Mouse (Mus musculus) liver, embryonic 14.5 days (tissue): Measurements from ENCODE around the gene Gon7. TPM values are rescaled to one million over a fixed set of nuclear protein-coding genes. Genes with fewer than 3 reads are reported as not detected.

Source experiments
- ATAC-seq: fragments of 200-750 bp; cut with Nextera tagmentation; 2 replicates; pipeline ENCODE4 v1.8.0; 2017; ENCODE audit warnings: moderate number of reproducible peaks, mild to moderate bottlenecking, moderate library complexity; ENCODE audit not compliant: insufficient read depth
- DNase-seq, 3 experiments: peaks; one replicate each; pipeline ENCODE4 v3.0.0-alpha.2; 2012 to 2013; ENCODE audit warnings: low read depth in 3 of 3, low spot score in 3 of 3
- H3K27ac ChIP-seq: fragments of 300-500 bp; sonication (generic); 2 replicates; pipeline ENCODE4 v1.5.1; 2014; ENCODE audit warnings: moderate library complexity, mild to moderate bottlenecking, control low read depth, inconsistent platforms
- H3K27me3 ChIP-seq: fragments of 300-500 bp; sonication (generic); 2 replicates; pipeline ENCODE4 v1.6.1; 2014; ENCODE audit warnings: mild to moderate bottlenecking, low read length, moderate library complexity; ENCODE audit not compliant: control insufficient read depth, insufficient read depth
- H3K36me3 ChIP-seq: fragments of 300-500 bp; sonication (generic); replicated peaks from 2 replicates; pipeline ENCODE4 v1.6.1; 2014; ENCODE audit warnings: low read depth; ENCODE audit not compliant: control insufficient read depth, insufficient read depth
- H3K4me1 ChIP-seq, 2 experiments: fragments of 200-500 bp in 1 of 2; fragments of 300-500 bp in 1 of 2; sonication (generic) in 1 of 2; replicated peaks; 2 replicates each; pipeline ENCODE4 v1.6.1; 2012 to 2014; ENCODE audit warnings: antibody characterized with exemption in 1 of 2, inconsistent platforms in 1 of 2, low read length in 1 of 2; ENCODE audit not compliant: control insufficient read depth in 2 of 2, insufficient read depth in 2 of 2
- H3K4me2 ChIP-seq: fragments of 300-500 bp; sonication (generic); 2 replicates; pipeline ENCODE4 v1.6.1; 2014; ENCODE audit warnings: low read depth, mild to moderate bottlenecking, control low read depth, moderate library complexity
- H3K4me3 ChIP-seq, 2 experiments: fragments of 200-500 bp in 1 of 2; fragments of 300-500 bp in 1 of 2; sonication (generic) in 1 of 2; 2 replicates each; pipeline ENCODE4 v1.5.1; 2012 to 2014; ENCODE audit warnings: low read depth in 2 of 2, low read length in 2 of 2, mild to moderate bottlenecking in 2 of 2, control low read depth in 1 of 2, inconsistent platforms in 1 of 2, moderate library complexity in 1 of 2; ENCODE audit not compliant: insufficient read depth in 1 of 2
- H3K9ac ChIP-seq: fragments of 300-500 bp; sonication (generic); replicated peaks from 2 replicates; pipeline ENCODE4 v1.6.1; 2014; ENCODE audit warnings: mild to moderate bottlenecking, control low read depth, moderate library complexity
- H3K9me3 ChIP-seq: fragments of 300-500 bp; sonication (generic); 2 replicates; pipeline ENCODE4 v1.6.1; 2016; ENCODE audit warnings: low read length, mixed read lengths; ENCODE audit not compliant: control insufficient read depth
- CTCF ChIP-seq: IDR thresholded peaks from 2 replicates; pipeline ENCODE4 v1.5.1; 2016; ENCODE audit warnings: antibody characterized with exemption, low read depth, control low read depth
- EP300 ChIP-seq: IDR thresholded peaks from 2 replicates; pipeline ENCODE4 v1.6.1; 2016; ENCODE audit warnings: antibody characterized with exemption, low read depth
- WGBS: fragments of 180-500 bp; shearing (Covaris S2); extraction: QIAGEN DNeasy Blood & Tissue Kit; methylation state at CpG from one replicate; pipeline ENCODE4 v1.1.7; 2014; ENCODE audit not compliant: insufficient replicate concordance; 5-methylcytosine and 5-hydroxymethylcytosine counted together
- polyA plus RNA-seq, 2 experiments: library from polyadenylated mRNA; depleted of rRNA in 1 of 2; stranded (reverse) in 1 of 2; unstranded in 1 of 2; fragments of >200 nt; fragmentation: Nextera tagmentation in 1 of 2; extraction: Ambion mirVana in 1 of 2; gene quantifications; 2 replicates each; pipeline versions ENCODE4 v1.2.1 to v1.2.3; 2012 to 2014

The Gon7 gene
- polyA plus RNA-seq, 2 experiments: 6.9 to 9.3 TPM

DNA sequence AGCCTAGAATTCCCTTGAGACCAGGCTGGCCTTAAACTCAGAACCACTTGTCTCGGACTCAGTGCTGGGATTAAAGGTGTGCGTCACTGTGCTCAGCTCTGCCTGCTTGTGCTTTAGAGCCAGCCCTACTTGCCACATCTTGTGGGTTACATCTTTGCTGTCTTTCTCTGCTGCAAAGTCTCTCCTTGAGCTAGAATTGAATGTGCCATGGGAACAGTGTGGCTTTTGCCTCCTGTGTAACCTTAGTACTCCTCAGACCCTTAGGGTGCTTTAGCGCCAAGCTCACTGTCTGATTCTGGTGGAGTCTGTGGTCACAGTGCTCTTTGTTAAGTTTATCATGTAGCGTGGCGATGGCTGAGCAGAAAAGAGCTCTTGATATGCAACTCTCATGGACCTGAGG, 15.1 kb upstream of the Gon7 start:
- Histone ChIP-seq H3K27ac (no peak overlapping the region), H3K9ac (no peak overlapping the region), H3K4me1 (no peaks in the 10 kb centered on the region), H3K4me3 (no peak overlapping the region), H3K27me3 (no peaks in the 10 kb centered on the region), H3K4me2 (no peak overlapping the region), H3K9me3 (no peaks in the 10 kb centered on the region), H3K36me3 (peaks cover 73% of the 10 kb centered on the region)
- DNase-seq (no peak), ATAC-seq (no peak)
- TF ChIP-seq EP300 (no peak), CTCF (no peak)
- 86% methylated on average over 5 of the region's 5 CpGs for WGBS

DNA sequence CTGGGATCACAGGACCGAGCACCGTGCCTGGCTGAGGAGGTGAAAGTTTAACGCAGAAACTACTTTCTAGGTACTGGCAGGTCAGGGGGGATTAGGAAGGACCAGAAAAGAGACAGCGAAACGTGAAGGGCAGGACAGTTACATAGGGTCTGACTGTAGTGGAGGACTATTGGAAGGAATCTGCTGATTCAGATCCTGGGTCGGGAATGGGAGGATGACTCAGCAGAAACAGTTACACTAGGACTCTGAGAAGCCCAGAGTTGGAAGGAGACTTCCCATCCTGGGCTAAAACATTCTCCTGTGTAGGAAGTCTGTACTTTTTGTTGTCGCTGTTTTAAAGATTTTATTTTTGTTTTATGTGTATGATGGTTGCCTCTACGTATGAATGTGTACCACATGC, 14.0 kb upstream of the Gon7 start:
- Histone ChIP-seq H3K4me2 (no peak overlapping the region), H3K27me3 (no peaks in the 10 kb centered on the region), H3K27ac (no peak overlapping the region), H3K4me1 (no peaks in the 10 kb centered on the region), H3K4me3 (no peak overlapping the region), H3K36me3 (peaks cover 77% of the 10 kb centered on the region), H3K9me3 (no peaks in the 10 kb centered on the region), H3K9ac (no peak overlapping the region)
- no peak for DNase-seq
- WGBS: 85% methylated on average over 8 of the region's 8 CpGs
- no peak for ATAC-seq
- no peak for TF ChIP-seq CTCF
- TF ChIP-seq EP300: no peak

DNA sequence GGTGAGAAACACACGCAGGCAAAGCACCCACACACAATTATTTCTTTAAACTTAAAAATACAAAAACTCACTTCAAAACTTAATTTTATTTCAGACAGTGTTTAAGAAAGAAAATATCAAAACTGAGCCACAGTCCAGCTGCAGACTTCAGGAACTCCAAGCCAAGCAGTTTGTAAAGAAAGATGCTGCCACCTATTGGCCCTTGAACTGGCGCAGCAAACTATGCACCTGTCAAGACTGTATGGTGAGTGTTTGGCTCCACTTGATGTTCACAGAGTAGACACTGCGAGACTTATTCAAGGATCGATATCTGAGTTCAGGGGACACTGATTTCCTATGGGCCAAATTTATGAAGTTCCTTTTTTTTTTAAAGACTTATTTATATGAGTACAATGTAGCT, 11.4 kb upstream of the Gon7 start:
- no peak overlapping the region for H3K27ac ChIP-seq
- H3K27me3 ChIP-seq: no peaks in the 10 kb centered on the region
- H3K36me3 ChIP-seq: peaks cover 79% of the 10 kb centered on the region
- 79% methylated on average over 4 of the region's 4 CpGs for WGBS
- no peak overlapping the region for H3K4me2 ChIP-seq
- H3K4me1 ChIP-seq: no peaks in the 10 kb centered on the region; a peak in 1 of 4 replicates
- DNase-seq (no peak), ATAC-seq (no peak)
- no peaks in the 10 kb centered on the region for H3K9me3 ChIP-seq
- H3K4me3 ChIP-seq: no peak overlapping the region
- no peak overlapping the region for H3K9ac ChIP-seq
- TF ChIP-seq CTCF: peak; percentile 48; the same call in 1 of the 2 replicates
- no peak for TF ChIP-seq EP300

DNA sequence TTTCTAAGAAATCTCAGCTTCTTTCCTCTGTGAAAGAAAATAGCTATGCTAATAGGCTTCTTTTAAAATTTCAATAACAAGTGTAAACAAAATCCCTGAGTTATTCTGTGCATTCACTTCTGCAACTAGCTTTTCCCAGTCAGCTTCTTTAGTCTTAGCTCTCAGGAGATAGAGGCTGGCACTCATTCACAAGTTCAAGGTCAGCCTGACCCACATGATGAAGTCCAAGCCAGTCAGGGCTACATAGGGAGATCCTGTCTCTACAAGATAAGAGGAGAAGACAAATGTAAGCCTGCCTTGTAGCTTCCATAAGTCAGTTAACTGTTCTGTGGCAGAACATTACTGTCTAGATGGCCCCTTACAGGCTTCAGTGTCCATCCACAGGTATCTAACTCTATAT, 6.1 kb upstream of the Gon7 start:
- peaks cover 46% of the 10 kb centered on the region for H3K36me3 ChIP-seq
- no peak overlapping the region for H3K4me2 ChIP-seq
- no peak for TF ChIP-seq CTCF
- TF ChIP-seq EP300: no peak
- H3K27me3 ChIP-seq: no peaks in the 10 kb centered on the region
- no peak overlapping the region for H3K9ac ChIP-seq
- peaks cover 3 to 4% of the 10 kb centered on the region in 2 experiments; a peak in 2 of 4 replicates for H3K4me1 ChIP-seq
- ATAC-seq: no peak
- DNase-seq: no peak
- H3K9me3 ChIP-seq: no peaks in the 10 kb centered on the region
- H3K27ac ChIP-seq: no peak overlapping the region
- no peak overlapping the region for H3K4me3 ChIP-seq

DNA sequence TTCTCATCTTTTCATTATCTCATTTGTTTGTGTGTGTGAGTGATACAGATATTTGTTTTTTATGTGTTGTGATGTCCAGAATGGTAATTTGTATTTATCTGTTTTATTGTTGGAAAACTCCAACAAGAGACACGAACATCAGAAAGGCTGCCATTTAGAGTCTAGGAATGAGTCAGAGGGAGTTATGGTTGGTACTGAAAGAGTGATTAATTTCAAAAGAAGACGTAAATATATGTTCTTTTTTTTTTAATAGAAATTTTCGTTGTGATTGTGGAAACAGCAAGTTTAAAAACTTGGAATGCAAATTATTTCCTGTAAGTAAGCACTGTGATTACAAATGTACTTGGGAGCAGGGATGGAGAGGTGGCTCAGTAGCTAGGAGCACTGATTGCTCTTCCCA, 4.1 kb upstream of the Gon7 start:
- WGBS: 73% methylated on average over 3 of the region's 3 CpGs
- Histone ChIP-seq H3K4me3 (no peak overlapping the region), H3K9me3 (no peaks in the 10 kb centered on the region), H3K27me3 (no peaks in the 10 kb centered on the region), H3K4me1 (peaks cover 4 to 6% of the 10 kb centered on the region in 2 experiments), H3K4me2 (no peak overlapping the region), H3K9ac (no peak overlapping the region), H3K27ac (no peak overlapping the region), H3K36me3 (peaks cover 29% of the 10 kb centered on the region)
- ATAC-seq (no peak), DNase-seq (no peak)
- TF ChIP-seq EP300 (no peak), CTCF (no peak)
